Mouse (Mus musculus) heart, adult 8-10 months (tissue): ENCODE measurements around the gene Socs5. TPM values are rescaled to one million over a fixed set of nuclear protein-coding genes. Genes with fewer than 3 reads are reported as not detected.

ENCODE experiments used
- DNase-seq: peaks from one replicate; pipeline ENCODE4 v3.0.0; 2022; ENCODE audit warnings: low spot score
- total RNA-seq, 4 experiments: library from RNA; stranded (reverse); gene quantifications; 2 replicates each; pipeline ENCODE4 v1.2.4; 2022

Socs5 gene
- total RNA-seq, 4 experiments from 2014 or later = 31.0 to 35.6 (median 32.5) TPM

- peak; percentile 98 for DNase-seq
Measured at GRCm38 (mm10) chr17:87106691-87107523, 572 bp upstream of the Socs5 start.

- no peak for DNase-seq
Measured at GRCm38 (mm10) chr17:87108507-87109292, 1.2 kb downstream of the Socs5 start.

- DNase-seq = no peak
Measured at GRCm38 (mm10) chr17:87109504-87109903, 2.0 kb downstream of the Socs5 start.

GRCm38 (mm10) chr17:87112852-87113592, 5.5 kb downstream of the Socs5 start:
- no peak for DNase-seq

GRCm38 (mm10) chr17:87115615-87116014, 8.1 kb downstream of the Socs5 start:
- DNase-seq = no peak

GRCm38 (mm10) chr17:87118966-87119526, 11.6 kb downstream of the Socs5 start:
- DNase-seq = no peak

GRCm38 (mm10) chr17:87125344-87125743, 17.9 kb downstream of the Socs5 start:
- no peak for DNase-seq

GRCm38 (mm10) chr17:87132258-87132657, 24.8 kb downstream of the Socs5 start:
- no peak for DNase-seq

GRCm38 (mm10) chr17:87133823-87134222, 26.3 kb downstream of the Socs5 start:
- no peak for DNase-seq

GRCm38 (mm10) chr17:87134631-87135030, 27.2 kb downstream of the Socs5 start:
- DNase-seq = no peak

- DNase-seq = no peak
Measured at GRCm38 (mm10) chr17:87135741-87136140, 28.3 kb downstream of the Socs5 start.

GRCm38 (mm10) chr17:87141188-87141935, 33.9 kb downstream of the Socs5 start:
- DNase-seq = no peak

GRCm38 (mm10) chr17:87142271-87142670, 34.8 kb downstream of the Socs5 start:
- peak; percentile 68 for DNase-seq

GRCm38 (mm10) chr17:87143186-87143585, 35.7 kb downstream of the Socs5 start:
- DNase-seq = no peak

- no peak for DNase-seq
Measured at GRCm38 (mm10) chr17:87146415-87147021, 39.0 kb downstream of the Socs5 start.

GRCm38 (mm10) chr17:87149762-87150161, 42.3 kb downstream of the Socs5 start:
- DNase-seq = no peak

GRCm38 (mm10) chr17:87152984-87153383, 45.5 kb downstream of the Socs5 start:
- no peak for DNase-seq

- no peak for DNase-seq
Measured at GRCm38 (mm10) chr17:87155664-87156063, 48.2 kb downstream of the Socs5 start.

- peak; percentile 52 for DNase-seq
Measured at GRCm38 (mm10) chr17:87157739-87158138, 50.3 kb downstream of the Socs5 start.

GRCm38 (mm10) chr17:87158597-87158996, 51.1 kb downstream of the Socs5 start:
- DNase-seq = no peak
